ENCODE assay signal across 21 mouse cellular contexts in the genomic region with DNA sequence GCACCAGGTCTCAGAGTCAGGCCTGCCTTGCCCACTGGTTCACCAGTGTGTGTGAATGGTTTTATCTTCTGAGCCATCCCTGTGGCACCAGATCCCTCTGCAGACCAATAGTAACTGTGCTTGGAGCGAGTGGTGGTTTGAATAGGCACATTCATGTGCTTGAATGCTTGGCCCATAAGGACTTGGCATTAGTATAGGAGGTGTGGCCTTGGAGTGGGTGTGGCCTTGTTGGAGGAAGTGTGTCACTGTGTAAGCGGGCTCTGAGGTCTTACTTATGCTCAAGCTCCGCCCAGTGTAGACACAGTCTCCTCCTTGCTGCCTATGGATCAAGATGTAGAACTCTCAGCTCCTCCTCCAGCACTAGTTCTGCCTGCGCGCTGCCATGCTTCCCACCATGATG. TPM values are rescaled to one million over a fixed set of nuclear protein-coding genes. Genes with fewer than 3 reads are reported as not detected.
DNase-seq lines count a peak whose midpoint lies in the region; ATAC-seq and TF ChIP-seq lines count a peak whose summit lies in the region.
"Had no signal": no experiment of that assay in that cellular context is flagged by ENCODE, and none has a peak within 500 bp of the region (broad histone marks: within the 10 kb centered on the region; RNA-seq: fewer than 3 reads in every experiment).

No protein-coding gene starts in this region.

- DNase-seq in forebrain, embryonic 14.5 days (ENCODE audit: low spot score) = peak; percentile 30
- DNase-seq in forebrain, embryonic 10.5 days (ENCODE audit: extremely low spot score, low spot score) = no peak
- peak; percentile 58 for DNase-seq in liver, adult 2 months (ENCODE audit: extremely low read depth, low read depth, low spot score)
- DNase-seq in A20 (ENCODE audit: low read depth, low spot score) = peak; percentile 17
- peak; percentile 85 for DNase-seq in brain, adult 2 months (ENCODE audit: low read depth, low spot score)
- DNase-seq in right cerebral cortex, adult 2 months (ENCODE audit: low spot score in 2 of 2) = no peak
- no peak for DNase-seq in left cerebral cortex, postnatal 36 days (ENCODE audit: low spot score in 2 of 2)
- DNase-seq: adrenal gland, postnatal 10 days; gastrocnemius, adult 2 months; heart, postnatal 4 days; kidney, postnatal 10 days; thymus, postnatal 14 days had no signal

- H3K4me1 ChIP-seq in forebrain, embryonic 14.5 days (ENCODE audit: control insufficient read depth, insufficient read depth, low read length) = no peaks in the 10 kb centered on the region
- H3K4me1 ChIP-seq in forebrain, embryonic 10.5 days = peaks cover 3% of the 10 kb centered on the region
- H3K4me1 ChIP-seq in liver, adult 2 months (ENCODE audit: control insufficient read depth, insufficient read depth, low read length) = peaks cover 19% of the 10 kb centered on the region
- peaks cover 14% of the 10 kb centered on the region; the same call in 1 of the 2 replicates for H3K4me1 ChIP-seq in liver, embryonic 12.5 days
- H3K4me1 ChIP-seq: limb, embryonic 12.5 days had no signal

- H3K27ac ChIP-seq in forebrain, embryonic 14.5 days (ENCODE audit: low read depth, low read length) = no peak overlapping the region
- H3K27ac ChIP-seq in forebrain, embryonic 10.5 days = no peak overlapping the region
- H3K27ac ChIP-seq in liver, adult 2 months (replicated peaks; ENCODE audit: insufficient read depth, low read depth, low read length) = no peak overlapping the region
- no peak overlapping the region for H3K27ac ChIP-seq in liver, embryonic 12.5 days
- H3K27ac ChIP-seq: gastrocnemius, adult 2 months; heart, embryonic 10.5 days; limb, embryonic 12.5 days; midbrain, embryonic 12.5 days had no signal

- intact Hi-C loops in left cerebral cortex, postnatal 36 days (cut with DNase I) = no loop called here

- no peaks in the 10 kb centered on the region for H3K9me3 ChIP-seq in forebrain, embryonic 14.5 days (replicated peaks; ENCODE audit: control insufficient read depth, low read length)
- H3K9me3 ChIP-seq in forebrain, embryonic 10.5 days = no peaks in the 10 kb centered on the region
- no peaks in the 10 kb centered on the region for H3K9me3 ChIP-seq in liver, embryonic 12.5 days (replicated peaks)
- H3K9me3 ChIP-seq: forebrain, embryonic 15.5 days; heart, embryonic 10.5 days; limb, embryonic 12.5 days; midbrain, embryonic 12.5 days had no signal

- no peaks in the 10 kb centered on the region for H3K36me3 ChIP-seq in forebrain, embryonic 14.5 days (ENCODE audit: control insufficient read depth, insufficient read depth, low read length)
- no peaks in the 10 kb centered on the region for H3K36me3 ChIP-seq in forebrain, embryonic 10.5 days (replicated peaks)
- peaks cover 20% of the 10 kb centered on the region; the same call in 1 of the 2 replicates for H3K36me3 ChIP-seq in liver, adult 2 months (ENCODE audit: control insufficient read depth, insufficient read depth, low read length)
- H3K36me3 ChIP-seq in liver, embryonic 12.5 days = peaks cover 10% of the 10 kb centered on the region; the same call in 1 of the 2 replicates
- H3K36me3 ChIP-seq: forebrain, embryonic 15.5 days; heart, embryonic 10.5 days; limb, embryonic 12.5 days; midbrain, embryonic 12.5 days had no signal

- no peak overlapping the region for H3K4me3 ChIP-seq in forebrain, embryonic 14.5 days (ENCODE audit: low read depth, low read length)
- H3K4me3 ChIP-seq in forebrain, embryonic 10.5 days = no peak overlapping the region
- H3K4me3 ChIP-seq in liver, adult 2 months (ENCODE audit: insufficient read depth, low read depth, low read length) = no peak overlapping the region
- no peak overlapping the region for H3K4me3 ChIP-seq in liver, embryonic 12.5 days
- H3K4me3 ChIP-seq: forebrain, embryonic 15.5 days; gastrocnemius, adult 2 months; heart, embryonic 10.5 days; limb, embryonic 12.5 days; midbrain, embryonic 12.5 days had no signal

- peak; percentile 29; the same call in 1 of the 2 replicates for ATAC-seq in forebrain, embryonic 14.5 days
- ATAC-seq in liver, embryonic 12.5 days = no peak
- ATAC-seq: intestine, embryonic 16.5 days; lung, postnatal 0 days; Patski had no signal

- TF ChIP-seq POLR2A in liver, adult 2 months (IDR thresholded peaks at IDR 0.05; ENCODE audit: extremely low read depth, insufficient read depth, low read length) = no peak

- peaks cover 16% of the 10 kb centered on the region; the same call in 1 of the 2 replicates for H3K79me2 ChIP-seq in liver, adult 2 months (ENCODE audit: control insufficient read depth, insufficient read depth, low read length)

- H3K9ac ChIP-seq in forebrain, embryonic 14.5 days (ENCODE audit: low read length) = no peak overlapping the region
- H3K9ac ChIP-seq in liver, adult 2 months (ENCODE audit: low read depth, low read length) = no peak overlapping the region
- no peak overlapping the region for H3K9ac ChIP-seq in liver, embryonic 12.5 days
- H3K9ac ChIP-seq: forebrain, embryonic 15.5 days; limb, embryonic 12.5 days; midbrain, embryonic 12.5 days had no signal

- no peaks in the 10 kb centered on the region for H3K27me3 ChIP-seq in forebrain, embryonic 14.5 days (replicated peaks; ENCODE audit: control insufficient read depth, insufficient read depth, low read length)
- no peaks in the 10 kb centered on the region for H3K27me3 ChIP-seq in forebrain, embryonic 10.5 days (ENCODE audit: poor library complexity, severe bottlenecking)
- no peaks in the 10 kb centered on the region for H3K27me3 ChIP-seq in liver, adult 2 months (ENCODE audit: control insufficient read depth, insufficient read depth, low read length)
- H3K27me3 ChIP-seq in liver, embryonic 12.5 days (replicated peaks) = no peaks in the 10 kb centered on the region
- H3K27me3 ChIP-seq: forebrain, embryonic 15.5 days; midbrain, embryonic 12.5 days; Patski had no signal

- TF ChIP-seq CTCF in liver, adult 2 months (IDR thresholded peaks at IDR 0.05; ENCODE audit: low read depth, low read length) = no peak

- WGBS in forebrain, embryonic 14.5 days = 75% methylated on average over 5 of the region's 5 CpGs
- 89% methylated on average over 5 of the region's 5 CpGs for WGBS in forebrain, embryonic 10.5 days
- WGBS in liver, adult 2 months = 79% methylated on average over 5 of the region's 5 CpGs
- 74% methylated on average over 5 of the region's 5 CpGs for WGBS in liver, embryonic 12.5 days (ENCODE audit: insufficient replicate concordance)

- no peak overlapping the region for H3K4me2 ChIP-seq in forebrain, embryonic 14.5 days (ENCODE audit: low read length)
- no peak overlapping the region for H3K4me2 ChIP-seq in liver, embryonic 12.5 days
- H3K4me2 ChIP-seq: forebrain, embryonic 15.5 days; limb, embryonic 12.5 days; midbrain, embryonic 12.5 days had no signal

RNA-seq across cellular contexts. Expression of a gene that starts 10.1 kb away (rescaled TPM):
- 0.24 and 0.40 TPM in 2 replicates for polyA plus RNA-seq in forebrain, embryonic 14.5 days (2014; fragmentation: Nextera tagmentation; extraction: Ambion mirVana)
- polyA plus RNA-seq in forebrain, embryonic 10.5 days (2016; fragmentation: Nextera tagmentation; extraction: Ambion mirVana) = 0.45 and 0.49 TPM in 2 replicates
- 56.1 and 78.8 TPM in 2 replicates for total RNA-seq in liver, adult 2 months (2014; rRNA removed)
- polyA plus RNA-seq in liver, adult 2 months (2012; rRNA removed) = 55.3 and 66.0 TPM in 2 replicates
- polyA plus RNA-seq in liver, embryonic 12.5 days (2016; fragmentation: Nextera tagmentation; extraction: Ambion mirVana) = 2.2 and 2.4 TPM in 2 replicates
- 10 to 100 TPM; 12.7 to 13.0 TPM for total RNA-seq in left cerebral cortex, postnatal 36 days (2021)

RNA-seq across cellular contexts. Expression of a gene that starts 10.5 kb away (rescaled TPM):
- 17.2 and 20.0 TPM in 2 replicates for polyA plus RNA-seq in forebrain, embryonic 14.5 days (2014; fragmentation: Nextera tagmentation; extraction: Ambion mirVana)
- 16.3 and 17.5 TPM in 2 replicates for polyA plus RNA-seq in forebrain, embryonic 10.5 days (2016; fragmentation: Nextera tagmentation; extraction: Ambion mirVana)
- total RNA-seq in liver, adult 2 months (2014; rRNA removed) = 13.7 and 15.8 TPM in 2 replicates
- 28.3 and 28.4 TPM in 2 replicates for polyA plus RNA-seq in liver, adult 2 months (2012; rRNA removed)
- 17.1 and 17.8 TPM in 2 replicates for polyA plus RNA-seq in liver, embryonic 12.5 days (2016; fragmentation: Nextera tagmentation; extraction: Ambion mirVana)
- 10 to 100 TPM; 14.2 to 22.5 TPM for total RNA-seq in left cerebral cortex, postnatal 36 days (2021)

RNA-seq across cellular contexts. Expression of a gene that starts 19.6 kb away (rescaled TPM):
- polyA plus RNA-seq in forebrain, embryonic 14.5 days (2014; fragmentation: Nextera tagmentation; extraction: Ambion mirVana) = not detected in 2 replicates
- 0.12 TPM in 1 of 2 replicates, not detected in the other for polyA plus RNA-seq in forebrain, embryonic 10.5 days (2016; fragmentation: Nextera tagmentation; extraction: Ambion mirVana)
- not detected in 2 replicates for total RNA-seq in liver, adult 2 months (2014; rRNA removed)
- not detected in 2 replicates for polyA plus RNA-seq in liver, adult 2 months (2012; rRNA removed)
- not detected in 2 replicates for polyA plus RNA-seq in liver, embryonic 12.5 days (2016; fragmentation: Nextera tagmentation; extraction: Ambion mirVana)
- total RNA-seq in left cerebral cortex, postnatal 36 days (2021) = 1 to 10 TPM; 1.1 to 2.1 TPM
- total RNA-seq: adrenal gland, postnatal 10 days; gastrocnemius, adult 2 months; heart, postnatal 4 days had no signal
- polyA plus RNA-seq: embryonic facial prominence, embryonic 14.5 days; forebrain, embryonic 15.5 days; heart, embryonic 10.5 days; limb, embryonic 12.5 days; lung, postnatal 0 days; midbrain, embryonic 12.5 days; Patski had no signal

RNA-seq across cellular contexts. Expression of a gene that starts 20.3 kb away (rescaled TPM):
- 0.12 and 0.14 TPM in 2 replicates for polyA plus RNA-seq in forebrain, embryonic 14.5 days (2014; fragmentation: Nextera tagmentation; extraction: Ambion mirVana)
- not detected in 2 replicates for polyA plus RNA-seq in forebrain, embryonic 10.5 days (2016; fragmentation: Nextera tagmentation; extraction: Ambion mirVana)
- under 0.01 TPM in 1 of 2 replicates, not detected in the other for total RNA-seq in liver, adult 2 months (2014; rRNA removed)
- polyA plus RNA-seq in liver, adult 2 months (2012; rRNA removed) = 0.05 and 0.07 TPM in 2 replicates
- 0.51 and 0.62 TPM in 2 replicates for polyA plus RNA-seq in liver, embryonic 12.5 days (2016; fragmentation: Nextera tagmentation; extraction: Ambion mirVana)
- total RNA-seq in left cerebral cortex, postnatal 36 days (2021) = 10 to 100 TPM; 38.6 to 42.5 TPM
- polyA plus RNA-seq: embryonic facial prominence, embryonic 14.5 days; Patski had no signal

RNA-seq across cellular contexts. Expression of a gene that starts 34.5 kb away (rescaled TPM):
- polyA plus RNA-seq in forebrain, embryonic 14.5 days (2014; fragmentation: Nextera tagmentation; extraction: Ambion mirVana) = not detected in 2 replicates
- polyA plus RNA-seq in forebrain, embryonic 10.5 days (2016; fragmentation: Nextera tagmentation; extraction: Ambion mirVana) = 0.05 TPM in 1 of 2 replicates, not detected in the other
- 0.20 and 0.28 TPM in 2 replicates for total RNA-seq in liver, adult 2 months (2014; rRNA removed)
- 0.26 and 0.50 TPM in 2 replicates for polyA plus RNA-seq in liver, adult 2 months (2012; rRNA removed)
- 0.25 and 0.32 TPM in 2 replicates for polyA plus RNA-seq in liver, embryonic 12.5 days (2016; fragmentation: Nextera tagmentation; extraction: Ambion mirVana)
- total RNA-seq in left cerebral cortex, postnatal 36 days (2021) = under 1 TPM; 0.39 to 0.49 TPM
- polyA plus RNA-seq: embryonic facial prominence, embryonic 14.5 days; limb, embryonic 12.5 days; lung, postnatal 0 days had no signal

Comparison
In these comparisons a context has a peak if more than half of its experiments do, and no peak if none do; other contexts are left out.
1. DNase-seq: peak in forebrain, embryonic 14.5 days (single experiment), liver, adult 2 months (single experiment), A20 (single experiment) and brain, adult 2 months (single experiment); none in forebrain, embryonic 10.5 days (single experiment), right cerebral cortex, adult 2 months (0 of 2) and left cerebral cortex, postnatal 36 days (0 of 2).
2. RNA of a gene that starts 10.1 kb away (polyA plus RNA-seq): 55.3 to 66.0 TPM in liver, adult 2 months; 2.2 to 2.4 TPM in liver, embryonic 12.5 days, 0.45 to 0.49 TPM in forebrain, embryonic 10.5 days and 0.24 to 0.40 TPM in forebrain, embryonic 14.5 days; every median in the first group is over 10 times any median in the second.